Mouse (Mus musculus): ENCODE results near the gene Eftud2. TPM values are rescaled to one million over a fixed set of nuclear protein-coding genes. Genes with fewer than 3 reads are reported as not detected.

Eftud2 gene
- polyA plus RNA-seq, 1 experiment from 2014 or later = 317 TPM

DNA sequence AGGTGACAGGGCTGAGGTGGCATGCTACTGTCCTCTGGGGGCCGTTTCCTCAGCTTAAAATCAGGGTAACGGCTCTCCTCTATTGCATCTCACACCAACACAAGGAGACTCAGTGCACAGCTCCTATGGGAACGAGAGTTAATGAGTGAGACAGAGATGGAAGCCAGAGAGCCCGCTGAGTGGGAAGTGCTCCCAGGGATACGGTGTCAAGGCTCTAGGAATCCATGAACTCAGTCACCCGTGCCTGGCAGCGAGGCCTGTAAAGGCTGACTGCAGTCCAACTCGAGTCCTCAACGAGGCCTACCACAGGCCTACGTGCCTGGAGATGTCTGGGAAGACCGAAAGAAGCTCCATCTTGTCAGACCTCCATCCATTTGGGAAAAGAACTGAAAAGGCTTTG is 21.8 kb downstream of the Eftud2 start:
- Histone ChIP-seq H3K4me3 (ENCODE audit: low read depth, low read length) (no peak overlapping the region), H3K36me3 (ENCODE audit: control insufficient read depth, insufficient read depth, low read length) (peaks cover 12% of the 10 kb centered on the region), H3K4me2 (ENCODE audit: low read depth, low read length, severe bottlenecking) (no peak overlapping the region), H3K9ac (ENCODE audit: low read length) (no peak overlapping the region), H3K27ac (ENCODE audit: low read depth, low read length) (no peak overlapping the region), H3K4me1 (replicated peaks; ENCODE audit: control insufficient read depth, insufficient read depth, low read length) (no peaks in the 10 kb centered on the region), H3K27me3 (ENCODE audit: control insufficient read depth, insufficient read depth, low read length) (no peaks in the 10 kb centered on the region), H3K9me3 (ENCODE audit: control insufficient read depth, low read length) (no peaks in the 10 kb centered on the region)
- DNase-seq (ENCODE audit: low spot score) (no peak), ATAC-seq (replicated peaks; ENCODE audit: low FRiP score) (no peak)
- WGBS = 92% methylated on average over 11 of the region's 11 CpGs

DNA sequence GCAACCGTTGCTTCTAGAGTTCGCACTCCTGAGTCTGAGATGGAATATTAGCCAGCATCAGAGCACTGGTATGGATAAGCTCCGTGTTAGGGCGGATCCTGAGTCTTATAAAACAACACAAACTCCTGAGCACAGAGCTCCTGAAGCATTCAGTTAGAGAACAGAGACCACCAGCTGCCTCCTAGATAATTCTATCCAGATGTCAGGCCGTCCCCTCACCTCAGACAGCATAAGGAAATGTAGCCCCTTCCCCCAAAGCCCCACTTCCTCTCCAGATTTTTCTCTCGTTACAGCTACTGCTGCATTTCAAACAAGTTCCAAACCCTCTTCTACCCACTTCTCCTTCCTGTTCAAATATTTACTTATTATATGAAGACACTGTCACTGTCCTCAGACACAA is 24.8 kb downstream of the Eftud2 start:
- Histone ChIP-seq H3K27ac (ENCODE audit: low read depth, low read length) (no peak overlapping the region), H3K4me2 (ENCODE audit: low read depth, low read length, severe bottlenecking) (no peak overlapping the region), H3K4me1 (replicated peaks; ENCODE audit: control insufficient read depth, insufficient read depth, low read length) (no peaks in the 10 kb centered on the region), H3K9me3 (ENCODE audit: control insufficient read depth, low read length) (no peaks in the 10 kb centered on the region), H3K36me3 (ENCODE audit: control insufficient read depth, insufficient read depth, low read length) (peaks cover 11% of the 10 kb centered on the region; the same call in 1 of the 2 replicates), H3K4me3 (ENCODE audit: low read depth, low read length) (no peak overlapping the region), H3K27me3 (ENCODE audit: control insufficient read depth, insufficient read depth, low read length) (no peaks in the 10 kb centered on the region), H3K9ac (ENCODE audit: low read length) (no peak overlapping the region)
- 78% methylated on average over 6 of the region's 6 CpGs for WGBS
- ATAC-seq (replicated peaks; ENCODE audit: low FRiP score) = no peak
- no peak for DNase-seq (ENCODE audit: low spot score)

DNA sequence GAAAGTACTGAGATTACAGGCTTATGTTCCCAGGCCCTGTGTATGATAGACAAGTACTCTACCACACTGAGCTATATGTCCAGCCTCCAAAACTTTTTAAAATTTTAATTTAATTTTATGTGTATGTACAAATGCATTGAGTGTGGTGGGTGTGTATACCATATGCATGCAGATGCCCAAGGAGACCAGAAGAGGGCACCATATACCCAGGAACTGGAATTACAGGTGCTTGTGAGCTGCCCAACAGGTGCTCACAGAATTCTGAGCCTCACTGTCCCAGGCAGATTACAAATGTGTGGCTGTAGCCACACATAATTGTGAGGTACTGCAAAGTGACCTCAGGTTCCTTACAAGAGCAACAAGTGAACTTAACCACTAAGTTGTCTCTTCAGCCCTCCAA is 27.0 kb downstream of the Eftud2 start:
- H3K9ac ChIP-seq (ENCODE audit: low read length) = no peak overlapping the region
- ATAC-seq (replicated peaks; ENCODE audit: low FRiP score) (no peak), DNase-seq (ENCODE audit: low spot score) (no peak)
- H3K4me3 ChIP-seq (ENCODE audit: low read depth, low read length) = no peak overlapping the region
- no peak overlapping the region for H3K4me2 ChIP-seq (ENCODE audit: low read depth, low read length, severe bottlenecking)
- H3K27me3 ChIP-seq (ENCODE audit: control insufficient read depth, insufficient read depth, low read length) = no peaks in the 10 kb centered on the region
- no peaks in the 10 kb centered on the region for H3K9me3 ChIP-seq (ENCODE audit: control insufficient read depth, low read length)
- no peaks in the 10 kb centered on the region for H3K4me1 ChIP-seq (replicated peaks; ENCODE audit: control insufficient read depth, insufficient read depth, low read length)
- peaks cover 12% of the 10 kb centered on the region; the same call in 1 of the 2 replicates for H3K36me3 ChIP-seq (ENCODE audit: control insufficient read depth, insufficient read depth, low read length)
- H3K27ac ChIP-seq (ENCODE audit: low read depth, low read length) = no peak overlapping the region

DNA sequence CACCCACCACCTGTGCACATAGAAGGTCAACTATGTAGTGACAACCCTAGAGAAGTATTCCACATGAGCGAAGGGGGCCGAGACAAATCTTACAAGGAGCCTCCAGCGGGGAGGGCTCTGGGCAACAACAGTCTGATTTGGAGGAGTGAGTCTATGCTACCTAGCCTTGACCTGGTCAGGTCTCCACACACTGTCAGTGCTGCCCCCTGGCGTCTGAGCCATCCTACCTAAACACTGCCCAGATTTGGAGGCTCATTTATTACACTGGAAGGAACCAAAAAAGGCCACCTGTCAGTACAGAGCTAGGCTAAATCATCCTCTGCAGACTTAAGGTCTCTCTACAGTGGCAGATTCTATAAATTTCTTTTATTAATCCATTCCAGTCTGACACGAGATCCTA is 28.9 kb downstream of the Eftud2 start:
- Histone ChIP-seq H3K27me3 (ENCODE audit: control insufficient read depth, insufficient read depth, low read length) (no peaks in the 10 kb centered on the region), H3K4me1 (replicated peaks; ENCODE audit: control insufficient read depth, insufficient read depth, low read length) (no peaks in the 10 kb centered on the region), H3K27ac (ENCODE audit: low read depth, low read length) (no peak overlapping the region), H3K4me3 (ENCODE audit: low read depth, low read length) (no peak overlapping the region), H3K9ac (ENCODE audit: low read length) (no peak overlapping the region), H3K4me2 (ENCODE audit: low read depth, low read length, severe bottlenecking) (no peak overlapping the region), H3K9me3 (ENCODE audit: control insufficient read depth, low read length) (no peaks in the 10 kb centered on the region), H3K36me3 (ENCODE audit: control insufficient read depth, insufficient read depth, low read length) (peaks cover 17% of the 10 kb centered on the region; the same call in 1 of the 2 replicates)
- ATAC-seq (replicated peaks; ENCODE audit: low FRiP score) (0 out of 2 replicates have a peak, but pooled peaks have one; percentile 30), DNase-seq (ENCODE audit: low spot score) (peak; percentile 83)
- WGBS = 71% methylated on average over 5 of the region's 5 CpGs

DNA sequence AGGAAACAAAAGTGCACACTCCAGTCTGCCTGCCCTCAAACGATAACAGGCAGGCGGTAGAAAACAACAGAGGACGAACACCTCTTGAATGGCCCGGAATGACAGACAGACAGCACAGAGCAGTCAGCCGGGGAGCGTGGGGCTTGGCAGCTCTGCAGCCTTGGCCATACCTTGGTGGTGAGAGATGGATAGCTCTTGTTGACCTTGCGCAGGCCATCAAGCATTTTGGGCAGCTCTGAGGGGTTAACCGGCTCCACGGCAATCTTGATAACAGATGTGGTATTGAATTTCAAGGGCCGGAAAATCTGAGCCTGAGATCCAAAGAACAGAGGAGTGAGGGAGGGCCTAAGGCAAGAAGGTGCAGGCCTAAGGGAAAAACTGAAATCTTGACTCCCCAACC is 34.9 kb downstream of the Eftud2 start:
- 90% methylated on average over 10 of the region's 10 CpGs for WGBS
- Histone ChIP-seq H3K4me1 (replicated peaks; ENCODE audit: control insufficient read depth, insufficient read depth, low read length) (no peaks in the 10 kb centered on the region), H3K4me3 (ENCODE audit: low read depth, low read length) (no peak overlapping the region), H3K27ac (ENCODE audit: low read depth, low read length) (no peak overlapping the region), H3K9ac (ENCODE audit: low read length) (no peak overlapping the region), H3K4me2 (ENCODE audit: low read depth, low read length, severe bottlenecking) (no peak overlapping the region), H3K9me3 (ENCODE audit: control insufficient read depth, low read length) (no peaks in the 10 kb centered on the region), H3K27me3 (ENCODE audit: control insufficient read depth, insufficient read depth, low read length) (no peaks in the 10 kb centered on the region), H3K36me3 (ENCODE audit: control insufficient read depth, insufficient read depth, low read length) (peaks cover 38% of the 10 kb centered on the region)
- DNase-seq (ENCODE audit: low spot score) = no peak
- ATAC-seq (replicated peaks; ENCODE audit: low FRiP score) = no peak

DNA sequence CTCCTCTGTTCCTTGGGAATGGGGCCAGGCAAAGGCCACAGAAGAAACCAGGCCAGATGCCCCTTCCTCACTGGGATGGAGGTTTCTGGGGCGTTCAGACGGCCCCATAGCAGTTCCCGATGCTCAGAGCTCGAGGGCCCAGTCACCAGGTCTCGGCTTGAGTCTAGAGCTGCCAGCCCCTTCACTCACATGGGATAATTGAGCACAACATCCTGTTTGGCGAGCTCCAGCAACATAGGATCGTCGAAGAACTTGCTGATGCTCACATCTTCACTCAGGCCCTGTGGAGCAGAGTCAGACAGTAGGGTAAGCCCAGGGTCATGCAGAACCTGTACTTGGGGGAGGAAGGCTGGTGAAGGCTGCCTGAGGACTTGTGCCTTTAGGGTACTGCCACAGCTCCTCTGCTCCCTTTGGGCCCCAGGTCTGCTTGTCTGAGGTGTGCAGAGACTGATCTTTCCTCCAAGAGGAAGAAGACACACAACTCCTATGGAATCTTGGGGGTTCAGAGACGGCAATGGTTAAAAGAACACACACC is 42.1 kb downstream of the Eftud2 start:
- Histone ChIP-seq H3K27ac (ENCODE audit: low read depth, low read length) (no peak overlapping the region), H3K27me3 (ENCODE audit: control insufficient read depth, insufficient read depth, low read length) (no peaks in the 10 kb centered on the region), H3K4me3 (ENCODE audit: low read depth, low read length) (no peak overlapping the region), H3K36me3 (ENCODE audit: control insufficient read depth, insufficient read depth, low read length) (peaks cover 24% of the 10 kb centered on the region), H3K9ac (ENCODE audit: low read length) (no peak overlapping the region), H3K4me1 (replicated peaks; ENCODE audit: control insufficient read depth, insufficient read depth, low read length) (no peaks in the 10 kb centered on the region), H3K9me3 (ENCODE audit: control insufficient read depth, low read length) (no peaks in the 10 kb centered on the region), H3K4me2 (ENCODE audit: low read depth, low read length, severe bottlenecking) (no peak overlapping the region)
- ATAC-seq (replicated peaks; ENCODE audit: low FRiP score) (no peak), DNase-seq (ENCODE audit: low spot score) (no peak)
- 89% methylated on average over 9 of the region's 9 CpGs for WGBS

DNA sequence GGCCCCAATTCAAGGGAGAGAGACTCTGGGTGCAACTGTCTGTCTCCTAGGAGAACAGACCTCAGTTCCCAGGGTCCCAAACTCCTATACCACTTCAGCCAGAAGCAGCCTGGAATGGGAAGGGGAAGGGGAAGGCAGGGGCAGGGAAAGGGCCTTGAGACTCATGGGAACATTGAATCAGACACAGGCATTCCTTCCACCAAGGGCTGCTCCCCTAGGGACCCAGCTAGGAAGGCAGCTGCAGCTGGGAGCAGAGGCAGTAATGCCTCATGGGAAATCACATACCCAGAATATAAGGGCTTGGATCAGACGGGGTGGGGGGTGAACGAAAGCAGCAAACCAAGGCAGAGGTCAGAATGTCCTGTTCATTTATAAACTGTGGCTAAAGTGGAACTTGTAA is 42.7 kb downstream of the Eftud2 start:
- Histone ChIP-seq H3K4me1 (replicated peaks; ENCODE audit: control insufficient read depth, insufficient read depth, low read length) (no peaks in the 10 kb centered on the region), H3K4me2 (ENCODE audit: low read depth, low read length, severe bottlenecking) (no peak overlapping the region), H3K27ac (ENCODE audit: low read depth, low read length) (no peak overlapping the region), H3K9ac (ENCODE audit: low read length) (no peak overlapping the region), H3K27me3 (ENCODE audit: control insufficient read depth, insufficient read depth, low read length) (no peaks in the 10 kb centered on the region), H3K4me3 (ENCODE audit: low read depth, low read length) (no peak overlapping the region), H3K9me3 (ENCODE audit: control insufficient read depth, low read length) (no peaks in the 10 kb centered on the region), H3K36me3 (ENCODE audit: control insufficient read depth, insufficient read depth, low read length) (peaks cover 24% of the 10 kb centered on the region)
- 89% methylated on average over 2 of the region's 2 CpGs for WGBS
- DNase-seq (ENCODE audit: low spot score) = no peak
- no peak for ATAC-seq (replicated peaks; ENCODE audit: low FRiP score)

DNA sequence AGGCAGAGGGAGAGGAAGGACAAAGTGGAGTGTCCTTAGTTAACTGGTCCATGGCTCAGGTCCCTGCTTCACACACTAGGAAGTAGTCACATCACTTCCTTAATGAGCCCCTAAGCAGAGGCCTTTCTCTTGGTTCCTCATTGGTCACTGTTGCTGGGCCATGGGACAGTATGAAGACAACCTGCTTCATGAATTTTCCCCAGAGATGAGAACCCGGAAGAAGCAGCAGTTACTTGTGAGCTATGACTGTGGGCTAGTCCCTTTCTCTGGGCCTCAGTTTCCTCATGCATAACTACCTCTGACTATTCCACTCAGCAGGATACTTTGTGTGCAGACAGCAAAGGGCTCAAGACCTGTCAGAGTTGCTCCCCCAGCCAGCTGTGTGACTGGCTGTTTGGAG is 43.4 kb downstream of the Eftud2 start:
- no peaks in the 10 kb centered on the region for H3K9me3 ChIP-seq (ENCODE audit: control insufficient read depth, low read length)
- no peak overlapping the region for H3K27ac ChIP-seq (ENCODE audit: low read depth, low read length)
- no peaks in the 10 kb centered on the region for H3K27me3 ChIP-seq (ENCODE audit: control insufficient read depth, insufficient read depth, low read length)
- no peak overlapping the region for H3K9ac ChIP-seq (ENCODE audit: low read length)
- no peak for DNase-seq (ENCODE audit: low spot score)
- H3K36me3 ChIP-seq (ENCODE audit: control insufficient read depth, insufficient read depth, low read length) = peaks cover 24% of the 10 kb centered on the region
- 93% methylated on average over 1 of the region's 1 CpGs for WGBS
- H3K4me2 ChIP-seq (ENCODE audit: low read depth, low read length, severe bottlenecking) = no peak overlapping the region
- H3K4me3 ChIP-seq (ENCODE audit: low read depth, low read length) = no peak overlapping the region
- ATAC-seq (replicated peaks; ENCODE audit: low FRiP score) = no peak
- no peaks in the 10 kb centered on the region for H3K4me1 ChIP-seq (replicated peaks; ENCODE audit: control insufficient read depth, insufficient read depth, low read length)

DNA sequence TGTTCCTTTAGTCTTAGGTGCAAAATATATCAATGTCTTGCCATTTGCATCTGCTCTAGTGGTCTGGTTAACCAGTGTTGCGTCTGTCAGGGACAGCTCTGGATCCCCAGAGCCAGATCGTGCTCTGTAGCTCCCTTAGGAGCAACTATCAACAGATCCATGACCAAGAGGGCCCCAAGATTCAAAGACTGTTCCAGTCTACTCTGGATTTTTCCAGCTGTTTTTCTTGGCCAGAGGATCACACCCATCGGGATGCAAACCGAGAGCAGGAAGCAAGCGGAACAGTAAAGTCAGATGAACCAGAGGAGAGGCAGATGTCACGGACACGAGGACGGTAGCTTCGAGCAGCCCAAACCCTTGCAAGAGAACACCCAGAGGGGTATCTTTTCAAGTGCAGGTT is 44.6 kb downstream of the Eftud2 start:
- no peak overlapping the region for H3K4me2 ChIP-seq (ENCODE audit: low read depth, low read length, severe bottlenecking)
- DNase-seq (ENCODE audit: low spot score) (no peak), ATAC-seq (replicated peaks; ENCODE audit: low FRiP score) (no peak)
- H3K27me3 ChIP-seq (ENCODE audit: control insufficient read depth, insufficient read depth, low read length) = no peaks in the 10 kb centered on the region
- peaks cover 18% of the 10 kb centered on the region for H3K36me3 ChIP-seq (ENCODE audit: control insufficient read depth, insufficient read depth, low read length)
- H3K9ac ChIP-seq (ENCODE audit: low read length) = no peak overlapping the region
- H3K4me1 ChIP-seq (replicated peaks; ENCODE audit: control insufficient read depth, insufficient read depth, low read length) = no peaks in the 10 kb centered on the region
- 91% methylated on average over 9 of the region's 9 CpGs for WGBS
- H3K9me3 ChIP-seq (ENCODE audit: control insufficient read depth, low read length) = no peaks in the 10 kb centered on the region
- H3K27ac ChIP-seq (ENCODE audit: low read depth, low read length) = no peak overlapping the region
- no peak overlapping the region for H3K4me3 ChIP-seq (ENCODE audit: low read depth, low read length)
